Mouse (Mus musculus) lung, postnatal 36 days (tissue): ENCODE results near the gene Clstn1.
A peak's percentile ranks its signal among the peaks of the same experiment; 100 is the strongest.

Experiments used
- DNase-seq: peaks from one replicate; pipeline ENCODE4 v3.0.0; 2022; ENCODE audit warnings: mixed read lengths

Clstn1 gene

GRCm38 (mm10) chr4:149586044-149586782, at the start of gene Clstn1:
Gene Clstn1 (plus strand): TSS chr4:149586468.
- peak; percentile 71 for DNase-seq

GRCm38 (mm10) chr4:149539441-149539840, 46.8 kb upstream of the Clstn1 start:
- peak; percentile 24 for DNase-seq

GRCm38 (mm10) chr4:149541935-149542334, 44.3 kb upstream of the Clstn1 start:
- DNase-seq = no peak

GRCm38 (mm10) chr4:149542431-149542830, 43.8 kb upstream of the Clstn1 start:
- no peak for DNase-seq

- peak; percentile 94 for DNase-seq
Measured at GRCm38 (mm10) chr4:149542927-149543553, 43.2 kb upstream of the Clstn1 start.

GRCm38 (mm10) chr4:149544892-149545291, 41.4 kb upstream of the Clstn1 start:
- DNase-seq = no peak

GRCm38 (mm10) chr4:149546797-149547444, 39.3 kb upstream of the Clstn1 start:
- DNase-seq = no peak

- DNase-seq = no peak
Measured at GRCm38 (mm10) chr4:149547523-149547922, 38.7 kb upstream of the Clstn1 start.

GRCm38 (mm10) chr4:149549221-149549925, 36.9 kb upstream of the Clstn1 start:
- peak; percentile 93 for DNase-seq

GRCm38 (mm10) chr4:149550866-149551265, 35.4 kb upstream of the Clstn1 start:
- no peak for DNase-seq

GRCm38 (mm10) chr4:149551696-149552095, 34.6 kb upstream of the Clstn1 start:
- no peak for DNase-seq

- DNase-seq = no peak
Measured at GRCm38 (mm10) chr4:149553834-149554233, 32.4 kb upstream of the Clstn1 start.

GRCm38 (mm10) chr4:149556111-149556510, 30.2 kb upstream of the Clstn1 start:
- DNase-seq = no peak

- DNase-seq = no peak
Measured at GRCm38 (mm10) chr4:149557905-149558304, 28.4 kb upstream of the Clstn1 start.

- DNase-seq = peak; percentile 67
Measured at GRCm38 (mm10) chr4:149558389-149558788, 27.9 kb upstream of the Clstn1 start.

GRCm38 (mm10) chr4:149561392-149561791, 24.9 kb upstream of the Clstn1 start:
- DNase-seq = no peak

- DNase-seq = peak; percentile 54
Measured at GRCm38 (mm10) chr4:149561986-149562904, 24.0 kb upstream of the Clstn1 start.

- DNase-seq = peak; percentile 34
Measured at GRCm38 (mm10) chr4:149562905-149563347, 23.3 kb upstream of the Clstn1 start.

- DNase-seq = no peak
Measured at GRCm38 (mm10) chr4:149563941-149564361, 22.3 kb upstream of the Clstn1 start.

- DNase-seq = peak; percentile 94
Measured at GRCm38 (mm10) chr4:149564452-149565407, 21.5 kb upstream of the Clstn1 start.
